Mouse (Mus musculus) hindbrain, postnatal 0 days (tissue): ENCODE results near the gene Pitpnc1. TPM values are rescaled to one million over a fixed set of nuclear protein-coding genes. Genes with fewer than 3 reads are reported as not detected.
A peak's percentile ranks its signal among the peaks of the same experiment; 100 is the strongest.

Source experiments
- ATAC-seq: fragments of 200-750 bp; cut with Nextera tagmentation; 2 replicates; pipeline ENCODE4 v1.8.0; 2017; ENCODE audit warnings: mild to moderate bottlenecking, moderate TSS enrichment, moderate library complexity
- DNase-seq: peaks from one replicate; pipeline ENCODE4 v3.0.0-alpha.2; 2015; ENCODE audit warnings: low spot score
- H3K27ac ChIP-seq: fragments of 300-500 bp; sonication (generic); 2 replicates; pipeline ENCODE4 v1.5.1; 2014; ENCODE audit warnings: mild to moderate bottlenecking
- H3K27me3 ChIP-seq: fragments of 300-500 bp; sonication (generic); 2 replicates; pipeline ENCODE4 v1.6.1; 2014; ENCODE audit warnings: low read length, mixed read lengths; ENCODE audit not compliant: insufficient read depth
- H3K36me3 ChIP-seq: fragments of 300-500 bp; sonication (generic); 2 replicates; pipeline ENCODE4 v1.6.1; 2014; ENCODE audit warnings: low read length, mixed read lengths; ENCODE audit not compliant: insufficient read depth
- H3K4me1 ChIP-seq: fragments of 300-500 bp; sonication (generic); 2 replicates; pipeline ENCODE4 v1.6.1; 2014; ENCODE audit warnings: antibody characterized with exemption, low read length, mixed read lengths; ENCODE audit not compliant: insufficient read depth
- H3K4me2 ChIP-seq: fragments of 300-500 bp; sonication (generic); 2 replicates; pipeline ENCODE4 v1.6.1; 2014; ENCODE audit warnings: low read depth, mild to moderate bottlenecking, low read length, moderate library complexity, mixed read lengths
- H3K4me3 ChIP-seq: fragments of 300-500 bp; sonication (generic); 2 replicates; pipeline ENCODE4 v1.5.1; 2014; ENCODE audit warnings: low read length
- H3K9ac ChIP-seq: fragments of 300-500 bp; sonication (generic); replicated peaks from 2 replicates; pipeline ENCODE4 v1.6.1; 2014; ENCODE audit warnings: mild to moderate bottlenecking, low read length, moderate library complexity, mixed read lengths
- H3K9me3 ChIP-seq: fragments of 300-500 bp; sonication (generic); 2 replicates; pipeline ENCODE4 v1.6.1; 2016; ENCODE audit warnings: low read length, mixed read lengths
- CTCF ChIP-seq: IDR thresholded peaks from 2 replicates; pipeline ENCODE4 v1.5.1; 2016; ENCODE audit warnings: antibody characterized with exemption, control low read depth, low read depth
- WGBS: fragments of 180-500 bp; shearing (Covaris S2); extraction: QIAGEN DNeasy Blood & Tissue Kit; methylation state at CpG from one replicate; pipeline ENCODE4 v1.1.7; 2014; 5-methylcytosine and 5-hydroxymethylcytosine counted together
- polyA plus RNA-seq: library from polyadenylated mRNA; unstranded; fragments of >200 nt; fragmentation: Nextera tagmentation; extraction: Ambion mirVana; gene quantifications from 2 replicates; pipeline ENCODE4 v1.2.1, GENCODE M21; 2015
- total RNA-seq: library from RNA; depleted of rRNA; stranded (reverse); fragments of >200 nt; gene quantifications from 2 replicates; pipeline ENCODE4 v1.2.3, GENCODE M21; 2014

Gene Pitpnc1
- total and polyA plus RNA-seq, 2 experiments from 2014 or later = 42.2 to 43.6 TPM

DNA sequence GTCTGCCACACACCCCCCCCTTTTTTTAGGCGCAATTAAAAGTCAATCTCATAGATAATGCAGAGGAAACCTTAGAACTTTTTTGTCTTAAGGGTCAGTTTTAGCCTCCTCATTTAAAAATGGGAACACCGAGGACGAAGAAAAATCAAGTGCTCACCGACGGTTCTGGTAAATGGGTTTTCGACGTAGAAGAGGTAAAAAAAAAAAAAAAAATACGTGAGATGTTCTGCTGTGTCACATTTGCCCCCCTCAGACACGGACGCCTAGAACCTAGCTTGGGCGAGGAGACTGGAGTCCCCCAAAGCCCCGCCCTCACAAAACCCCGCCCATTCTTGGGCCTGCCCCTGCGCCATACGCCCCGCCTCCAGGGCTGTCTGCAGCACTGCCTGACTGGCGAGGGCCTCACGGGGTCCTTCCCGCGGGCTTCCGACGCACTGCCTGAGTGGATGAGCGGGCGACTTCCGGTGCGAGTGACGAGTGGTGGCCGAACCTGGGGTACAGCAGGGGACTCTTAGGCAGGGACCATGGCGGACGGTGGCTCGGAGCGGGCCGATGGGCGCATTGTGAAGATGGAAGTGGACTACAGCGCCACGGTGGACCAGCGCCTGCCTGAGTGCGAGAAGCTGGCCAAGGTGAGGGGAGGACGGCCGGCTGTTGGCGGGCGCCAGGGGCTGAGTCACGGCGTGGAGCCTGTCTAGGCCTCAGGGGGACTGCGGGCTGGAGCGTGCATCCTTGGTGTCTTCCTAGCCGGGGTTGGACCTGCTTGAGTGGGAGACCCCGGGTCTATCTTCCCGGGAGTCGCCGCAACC is 8.8 kb upstream of the Pitpnc1 start, which contains the start of gene Psmd12:
Gene Psmd12, plus strand, starts transcription at position 432 of the 809 bp plus-strand sequence.
- peak; percentile 44 for TF ChIP-seq CTCF
- no peaks in the 10 kb centered on the region for H3K27me3 ChIP-seq

GRCm38 (mm10) chr11:107473137-107473820 is 2.8 kb upstream of the Pitpnc1 start:
- peak; percentile 89 for TF ChIP-seq CTCF
- Histone ChIP-seq H3K9ac (no peak overlapping the region), H3K4me2 (no peak overlapping the region), H3K9me3 (no peaks in the 10 kb centered on the region), H3K4me1 (peaks cover 4% of the 10 kb centered on the region; the same call in 1 of the 2 replicates), H3K27me3 (no peaks in the 10 kb centered on the region), H3K4me3 (no peak overlapping the region), H3K36me3 (no peaks in the 10 kb centered on the region), H3K27ac (no peak overlapping the region)
- WGBS = 25% methylated on average over 8 of the region's 8 CpGs
- peak; percentile 91 for DNase-seq
- no peak for ATAC-seq

More for the DNA sequence above, 8.8 kb upstream of the Pitpnc1 start, which contains the start of gene Psmd12:
- DNase-seq (peak; percentile 98), ATAC-seq (peak; percentile 99)
- no peaks in the 10 kb centered on the region for H3K36me3 ChIP-seq
- H3K27ac ChIP-seq = peak within 1 kb of the TSS; percentile 82
- H3K4me2 ChIP-seq = peak within 1 kb of the TSS; percentile 93
- H3K9ac ChIP-seq = peak within 1 kb of the TSS; percentile 89
- peak within 1 kb of the TSS; percentile 66 for H3K4me3 ChIP-seq
- peaks cover 11% of the 10 kb centered on the region for H3K4me1 ChIP-seq
- no peaks in the 10 kb centered on the region for H3K9me3 ChIP-seq
- WGBS = under 1% methylated on average over 51 of the region's 51 CpGs

- Histone ChIP-seq H3K4me2 (no peak overlapping the region), H3K36me3 (no peaks in the 10 kb centered on the region), H3K9ac (no peak overlapping the region), H3K27me3 (no peaks in the 10 kb centered on the region), H3K27ac (no peak overlapping the region), H3K4me3 (no peak overlapping the region), H3K4me1 (peaks cover 6% of the 10 kb centered on the region), H3K9me3 (no peaks in the 10 kb centered on the region)
- 84% methylated on average over 3 of the region's 3 CpGs for WGBS
- no peak for TF ChIP-seq CTCF
- ATAC-seq (no peak), DNase-seq (no peak)
Observed at GRCm38 (mm10) chr11:107472304-107472703, 1.8 kb upstream of the Pitpnc1 start.

DNA sequence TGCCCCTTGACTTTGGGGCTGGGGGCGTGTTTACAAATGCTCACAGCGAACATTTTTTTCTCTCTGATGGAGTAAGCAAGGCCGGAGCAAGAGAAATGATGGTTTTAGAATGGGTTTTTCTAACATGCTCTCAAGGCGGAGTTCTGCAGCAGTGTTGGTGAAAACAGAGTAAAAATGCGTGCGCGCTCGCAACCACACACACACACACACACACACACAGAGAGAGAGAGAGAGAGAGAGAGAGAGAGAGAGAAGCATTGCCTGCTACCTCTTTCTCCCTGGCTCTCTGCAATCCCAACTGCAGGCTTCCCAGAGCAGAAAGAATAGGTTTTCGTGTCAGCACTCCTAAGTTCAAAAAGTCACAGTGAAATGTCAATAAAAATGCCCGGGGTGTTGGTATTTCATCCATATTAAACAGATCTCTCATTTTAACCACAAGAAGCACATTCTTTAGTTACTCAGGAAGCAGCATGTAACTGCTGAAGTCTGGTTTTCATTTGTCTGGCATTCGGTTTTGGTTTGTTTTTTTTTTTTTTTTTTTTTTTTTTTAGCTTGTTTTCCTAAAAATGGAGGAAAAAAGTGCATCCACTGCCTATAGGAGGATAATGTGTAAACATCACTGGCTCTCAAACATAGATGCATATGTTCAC is 697 bp upstream of the Pitpnc1 start:
- peak overlapping the region; percentile 92 for H3K4me2 ChIP-seq
- H3K4me1 ChIP-seq = peaks cover 6% of the 10 kb centered on the region
- H3K4me3 ChIP-seq = peak overlapping the region; percentile 86
- H3K9ac ChIP-seq = peak overlapping the region; percentile 74; the same call in 1 of the 2 replicates
- 6% methylated on average over 11 of the region's 11 CpGs for WGBS
- H3K36me3 ChIP-seq = no peaks in the 10 kb centered on the region
- no peaks in the 10 kb centered on the region for H3K9me3 ChIP-seq
- H3K27ac ChIP-seq = peak overlapping the region; percentile 80
- ATAC-seq (no peak), DNase-seq (no peak)
- TF ChIP-seq CTCF = no peak
- H3K27me3 ChIP-seq = no peaks in the 10 kb centered on the region

DNA sequence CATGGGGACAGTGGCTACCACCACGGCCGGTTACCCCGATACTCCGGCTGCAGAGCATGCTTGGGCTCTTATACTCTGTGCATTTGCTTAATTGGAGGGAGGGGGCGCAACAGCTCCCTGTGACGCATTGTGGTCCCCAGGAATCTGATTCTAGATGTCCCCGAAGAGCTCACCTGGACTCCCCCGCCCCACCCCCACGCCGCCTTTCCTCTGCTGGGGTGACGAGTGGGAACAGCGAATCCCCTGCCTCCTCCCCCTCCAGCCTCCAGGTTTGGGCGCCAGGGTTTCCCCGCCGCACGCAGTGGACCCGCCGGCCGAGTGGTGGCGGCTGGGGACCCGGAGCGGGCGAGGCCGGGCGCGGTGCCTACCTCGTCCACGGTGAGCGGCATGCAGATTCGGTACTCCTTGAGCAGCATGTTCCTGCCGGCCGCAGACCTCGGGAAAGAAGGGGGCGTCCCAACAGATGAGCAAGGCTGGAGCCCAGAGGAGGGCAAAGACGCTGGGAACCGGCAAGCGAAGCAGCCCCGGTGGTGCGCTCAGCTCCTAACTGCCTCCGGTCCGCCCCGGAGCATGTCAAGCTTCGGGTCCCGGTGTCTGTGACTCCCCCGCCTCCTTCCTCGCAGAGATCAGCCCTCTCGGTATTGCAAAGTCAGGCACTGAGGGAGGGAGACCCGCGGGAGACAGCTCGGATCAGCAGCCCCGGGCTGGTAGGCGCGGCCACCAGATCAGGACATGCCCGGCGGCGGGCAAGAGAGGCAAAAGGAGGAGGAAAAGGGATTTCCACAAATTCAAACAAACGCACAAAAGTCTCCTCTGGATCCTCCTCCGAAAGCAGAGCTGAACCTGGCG is 752 bp downstream of the Pitpnc1 start:
- Histone ChIP-seq H3K27me3 (no peaks in the 10 kb centered on the region), H3K36me3 (no peaks in the 10 kb centered on the region), H3K9ac (peak overlapping the region; percentile 74), H3K4me1 (peaks cover 6% of the 10 kb centered on the region), H3K27ac (peak overlapping the region; percentile 80), H3K4me3 (peak overlapping the region; percentile 86), H3K9me3 (no peaks in the 10 kb centered on the region), H3K4me2 (peak overlapping the region; percentile 92)
- no peak; the same call in 1 of the 2 replicates for TF ChIP-seq CTCF
- DNase-seq (peak; percentile 65), ATAC-seq (peak; percentile 59)
- under 1% methylated on average over 59 of the region's 59 CpGs for WGBS

DNA sequence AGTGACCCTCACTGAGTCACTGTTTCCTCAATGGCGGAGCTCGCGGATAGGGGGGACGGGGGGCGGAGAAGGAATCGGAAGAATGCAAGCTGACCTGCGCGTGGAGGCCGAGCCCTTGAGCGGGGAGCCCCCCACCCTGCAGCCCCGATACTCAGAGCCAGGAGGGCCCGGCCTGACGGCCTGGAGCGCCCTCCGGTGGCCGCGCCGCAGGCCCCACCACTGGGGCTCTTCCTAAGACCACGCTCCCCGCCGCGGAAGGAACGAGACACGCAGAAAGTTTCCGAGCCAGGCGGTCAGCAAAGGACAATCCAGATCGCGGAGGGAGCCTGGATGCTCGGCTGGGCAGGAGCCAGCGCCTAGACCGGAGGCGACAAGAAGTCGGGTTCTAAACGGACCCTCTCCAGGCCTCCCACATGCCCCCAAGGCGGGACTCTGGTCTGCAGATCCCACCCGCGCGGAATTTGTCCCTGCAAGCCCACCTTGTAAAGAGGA is 1.4 kb downstream of the Pitpnc1 start:
- Histone ChIP-seq H3K27ac (peak overlapping the region; percentile 80), H3K27me3 (no peaks in the 10 kb centered on the region), H3K9me3 (no peaks in the 10 kb centered on the region), H3K4me2 (peak overlapping the region; percentile 92), H3K4me3 (peak overlapping the region; percentile 86), H3K4me1 (peaks cover 6% of the 10 kb centered on the region), H3K36me3 (no peaks in the 10 kb centered on the region), H3K9ac (peak overlapping the region; percentile 74)
- peak; percentile 74 for TF ChIP-seq CTCF
- ATAC-seq = peak; percentile 91
- peak; percentile 91 for DNase-seq
- WGBS = 0% methylated on average over 38 of the region's 38 CpGs
